Mouse (Mus musculus) bone marrow macrophage, adult 2 months (primary cell): ENCODE data around the gene Kctd13.

Experiments used
- CTCF ChIP-seq: IDR thresholded peaks from 2 replicates; pipeline ENCODE4 v1.5.1; 2012; ENCODE audit warnings: low read depth, mild to moderate bottlenecking, low read length, moderate library complexity
- POLR2A ChIP-seq: IDR thresholded peaks from 2 replicates; pipeline ENCODE4 v1.6.1; 2012; ENCODE audit warnings: mild to moderate bottlenecking, low read depth, low read length, borderline replicate concordance

- no peak for TF ChIP-seq POLR2A
- TF ChIP-seq CTCF: no peak
Measured at GRCm38 (mm10) chr7:126883731-126884181, 44.9 kb upstream of the Kctd13 start.
